Mouse (Mus musculus) myocyte (in vitro differentiated cells): ENCODE measurements around the gene Camk1d. TPM values are rescaled to one million over a fixed set of nuclear protein-coding genes. Genes with fewer than 3 reads are reported as not detected.

ENCODE experiments used
- H3K27me3 ChIP-seq: one replicate; pipeline ENCODE4 v1.6.1; 2011; ENCODE audit not compliant: control insufficient read depth, insufficient read depth, insufficient read length
- H3K36me3 ChIP-seq: one replicate; pipeline ENCODE4 v1.6.1; 2011; ENCODE audit not compliant: control insufficient read depth, insufficient read depth
- H3K4me2 ChIP-seq: one replicate; pipeline ENCODE4 v1.6.1; 2011; ENCODE audit warnings: low read depth, control low read depth
- H3K4me3 ChIP-seq: one replicate; pipeline ENCODE4 v1.5.1; 2011; ENCODE audit warnings: mild to moderate bottlenecking, control low read depth, moderate library complexity
- H3K79me2 ChIP-seq: one replicate; pipeline ENCODE4 v1.6.1; 2011; ENCODE audit not compliant: control insufficient read depth, insufficient read depth
- H3ac ChIP-seq: one replicate; pipeline ENCODE4 v1.6.1; 2011; ENCODE audit not compliant: control insufficient read depth, insufficient read length
- CEBPB ChIP-seq: IDR thresholded peaks from 2 replicates; pipeline ENCODE4 v1.6.1; 2011; ENCODE audit warnings: mild to moderate bottlenecking, moderate library complexity; ENCODE audit not compliant: poor library complexity, insufficient read depth, severe bottlenecking
- E2F4 ChIP-seq: IDR thresholded peaks from one replicate; pipeline ENCODE4 v1.6.1; 2011; ENCODE audit warnings: mild to moderate bottlenecking, control low read depth, moderate library complexity; ENCODE audit not compliant: insufficient read depth
- MAX ChIP-seq: IDR thresholded peaks from one replicate; pipeline ENCODE4 v1.6.1; 2011; ENCODE audit warnings: low read depth, mild to moderate bottlenecking, control low read depth
- MYOD1 ChIP-seq, 3 experiments: IDR thresholded peaks; one replicate each; pipeline ENCODE4 v1.6.1; 2011; ENCODE audit warnings: control low read depth in 2 of 3, low read depth in 2 of 3, mild to moderate bottlenecking in 2 of 3, moderate library complexity in 1 of 3; ENCODE audit not compliant: insufficient read length in 2 of 3, control insufficient read depth in 1 of 3
- MYOG ChIP-seq, 3 experiments: IDR thresholded peaks; one replicate each; pipeline ENCODE4 v1.6.1; 2011; ENCODE audit warnings: control low read depth in 2 of 3, low read depth in 2 of 3, mild to moderate bottlenecking in 2 of 3; ENCODE audit not compliant: insufficient read length in 2 of 3, control insufficient read depth in 1 of 3, insufficient read depth in 1 of 3
- POLR2A ChIP-seq: IDR thresholded peaks from one replicate; pipeline ENCODE4 v1.6.1; 2011; ENCODE audit warnings: low read depth, mild to moderate bottlenecking, control low read depth, moderate library complexity; ENCODE audit not compliant: insufficient read length
- POLR2AphosphoS2 ChIP-seq: IDR thresholded peaks from one replicate; pipeline ENCODE4 v1.6.1; 2011; ENCODE audit warnings: low read depth, control low read depth; ENCODE audit not compliant: insufficient read length
- REST ChIP-seq: IDR thresholded peaks from one replicate; pipeline ENCODE4 v1.6.1; 2011; ENCODE audit warnings: mild to moderate bottlenecking, control low read depth, moderate library complexity; ENCODE audit not compliant: insufficient read depth, insufficient read length
- SRF ChIP-seq: IDR thresholded peaks from one replicate; pipeline ENCODE4 v1.6.1; 2011; ENCODE audit warnings: low read depth; ENCODE audit not compliant: control insufficient read depth, insufficient read length
- TCF12 ChIP-seq: IDR thresholded peaks from one replicate; pipeline ENCODE4 v1.6.1; 2011; ENCODE audit warnings: mild to moderate bottlenecking, control low read depth; ENCODE audit not compliant: poor library complexity, insufficient read depth, severe bottlenecking
- TCF3 ChIP-seq: IDR thresholded peaks from one replicate; pipeline ENCODE4 v1.6.1; 2011; ENCODE audit warnings: low read depth, control low read depth; ENCODE audit not compliant: insufficient read length
- USF1 ChIP-seq: IDR thresholded peaks from one replicate; pipeline ENCODE4 v1.6.1; 2011; ENCODE audit warnings: low read depth, mild to moderate bottlenecking, control low read depth, moderate library complexity
- polyA plus RNA-seq: library from polyadenylated mRNA; unstranded; fragments of >200 nt; fragmentation: generic; extraction: Trizol; gene quantifications from one replicate; pipeline ENCODE4 v1.2.1, GENCODE M21; 2012; ENCODE audit warnings: missing spikeins

The Camk1d gene
- polyA plus RNA-seq, 1 experiment = 1.1 TPM

DNA sequence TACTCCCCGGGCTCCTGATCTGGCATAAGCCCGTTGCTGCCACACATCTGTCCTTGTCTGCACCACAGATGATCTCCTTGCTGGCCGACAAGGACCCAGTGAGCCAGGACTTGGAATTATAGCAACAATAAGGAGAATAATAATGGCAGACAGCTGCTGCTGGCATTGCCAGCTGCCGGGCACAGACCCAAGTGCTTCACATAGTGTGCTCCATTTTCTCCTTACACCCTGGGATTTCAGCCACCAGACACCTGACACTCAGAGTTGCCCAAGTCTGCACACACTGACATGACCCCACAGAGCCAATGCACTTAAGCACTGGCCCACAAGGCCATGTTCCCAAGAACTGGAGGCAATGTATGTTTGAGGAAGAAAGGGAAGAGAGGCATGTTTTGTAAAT lies 214.7 kb downstream of the Camk1d start:
- no peaks in the 10 kb centered on the region for H3K36me3 ChIP-seq
- no peak overlapping the region for H3ac ChIP-seq

DNA sequence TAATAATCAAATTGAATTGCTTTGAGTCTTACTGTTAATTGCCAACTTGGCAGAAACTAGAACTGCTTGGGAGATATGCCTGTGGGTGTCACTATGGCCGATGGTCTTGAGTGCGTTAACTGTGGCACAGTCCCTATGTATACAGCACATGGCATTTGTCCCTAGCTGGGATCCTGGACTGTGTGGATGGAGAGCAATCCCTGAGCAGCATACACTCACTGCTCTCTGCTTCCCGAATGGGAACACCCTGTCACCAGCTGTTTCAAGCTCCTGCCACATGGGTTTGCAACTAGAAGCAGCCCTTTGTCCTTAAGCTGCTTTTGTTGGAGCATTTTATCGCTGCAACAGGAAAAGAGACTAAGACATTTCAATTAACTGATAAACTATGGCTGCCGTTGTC lies 224.4 kb downstream of the Camk1d start:
- no peaks in the 10 kb centered on the region for H3K27me3 ChIP-seq
- H3K36me3 ChIP-seq = no peaks in the 10 kb centered on the region
- no peaks in the 10 kb centered on the region for H3K79me2 ChIP-seq
- TF ChIP-seq TCF12 = no peak
- TF ChIP-seq MYOG (IDR thresholded peaks at IDR 0.05; ENCODE audit: control insufficient read depth in 1 of 3, insufficient read depth in 1 of 3, insufficient read length in 2 of 3, low read depth in 2 of 3) = no peak
- TF ChIP-seq MYOD1 (IDR thresholded peaks at IDR 0.05; ENCODE audit: control insufficient read depth in 1 of 3, insufficient read length in 2 of 3, low read depth in 2 of 3) = no peak
- TF ChIP-seq REST = no peak
- no peak for TF ChIP-seq SRF
- no peak for TF ChIP-seq POLR2AphosphoS2
- TF ChIP-seq TCF3 = no peak
- TF ChIP-seq CEBPB = no peak
- H3K4me2 ChIP-seq = no peak overlapping the region
- H3K4me3 ChIP-seq = no peak overlapping the region
- no peak overlapping the region for H3ac ChIP-seq

More for the DNA sequence above, 214.7 kb downstream of the Camk1d start:
- H3K79me2 ChIP-seq = no peaks in the 10 kb centered on the region
- no peaks in the 10 kb centered on the region for H3K27me3 ChIP-seq
- no peak overlapping the region for H3K4me3 ChIP-seq
- TF ChIP-seq USF1 (no peak), REST (no peak), MAX (no peak), POLR2A (no peak), POLR2AphosphoS2 (no peak), MYOG (IDR thresholded peaks at IDR 0.05; ENCODE audit: control insufficient read depth in 1 of 3, insufficient read depth in 1 of 3, insufficient read length in 2 of 3, low read depth in 2 of 3) (peak in 1 of 3 experiments; percentile 36), E2F4 (no peak), CEBPB (no peak), TCF3 (no peak), MYOD1 (IDR thresholded peaks at IDR 0.05; ENCODE audit: control insufficient read depth in 1 of 3, insufficient read length in 2 of 3, low read depth in 2 of 3) (peak in 2 of 3 experiments; percentile 4 to 64), TCF12 (no peak)
- no peak overlapping the region for H3K4me2 ChIP-seq

- H3K4me2 ChIP-seq = no peak overlapping the region
These were observed 227.0 kb downstream of the Camk1d start for GRCm38 (mm10) chr2:5487344-5487743.

DNA sequence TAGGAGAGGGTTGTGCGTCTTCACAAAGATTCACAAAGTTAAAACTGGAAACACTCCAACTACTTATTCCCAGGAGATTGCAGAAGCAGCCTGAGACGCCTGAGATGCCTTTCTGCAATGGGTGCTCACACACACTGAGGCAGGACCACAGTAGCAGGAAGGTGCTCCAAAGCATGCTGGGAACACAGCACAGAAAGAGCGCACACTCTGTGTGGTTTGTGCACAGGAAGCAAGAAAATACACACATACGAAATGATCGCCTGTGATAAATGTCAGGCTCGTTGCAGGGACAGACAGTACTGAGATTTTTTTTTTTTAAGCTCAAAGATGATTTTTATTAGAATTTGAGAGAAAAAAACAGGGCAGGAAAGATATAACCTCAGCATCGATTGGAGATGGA lies 227.7 kb downstream of the Camk1d start:
- no peak for TF ChIP-seq SRF
- no peak for TF ChIP-seq TCF12
- no peak for TF ChIP-seq MYOD1 (IDR thresholded peaks at IDR 0.05; ENCODE audit: control insufficient read depth in 1 of 3, insufficient read length in 2 of 3, low read depth in 2 of 3)
- no peak for TF ChIP-seq POLR2AphosphoS2
- H3K4me3 ChIP-seq = no peak overlapping the region
- H3ac ChIP-seq = no peak overlapping the region
- H3K27me3 ChIP-seq = no peaks in the 10 kb centered on the region
- no peaks in the 10 kb centered on the region for H3K36me3 ChIP-seq
- H3K4me2 ChIP-seq = no peak overlapping the region
- H3K79me2 ChIP-seq = no peaks in the 10 kb centered on the region

More at GRCm38 (mm10) chr2:5487344-5487743, 227.0 kb downstream of the Camk1d start:
- H3K36me3 ChIP-seq = no peaks in the 10 kb centered on the region
- TF ChIP-seq E2F4 (no peak), MAX (no peak), SRF (no peak), MYOD1 (IDR thresholded peaks at IDR 0.05; ENCODE audit: control insufficient read depth in 1 of 3, insufficient read length in 2 of 3, low read depth in 2 of 3) (no peak), CEBPB (no peak), REST (no peak), TCF3 (no peak), USF1 (no peak), POLR2AphosphoS2 (no peak), TCF12 (no peak)
- no peak overlapping the region for H3ac ChIP-seq
- no peaks in the 10 kb centered on the region for H3K79me2 ChIP-seq
- no peak overlapping the region for H3K4me3 ChIP-seq
- H3K27me3 ChIP-seq = no peaks in the 10 kb centered on the region

- Histone ChIP-seq H3K4me2 (no peak overlapping the region), H3K79me2 (no peaks in the 10 kb centered on the region), H3ac (no peak overlapping the region), H3K27me3 (no peaks in the 10 kb centered on the region), H3K36me3 (no peaks in the 10 kb centered on the region), H3K4me3 (no peak overlapping the region)
- no peak for TF ChIP-seq REST
- TF ChIP-seq POLR2AphosphoS2 = no peak
- no peak for TF ChIP-seq CEBPB
- no peak for TF ChIP-seq USF1
- TF ChIP-seq POLR2A = no peak
- no peak for TF ChIP-seq MYOD1 (IDR thresholded peaks at IDR 0.05; ENCODE audit: control insufficient read depth in 1 of 3, insufficient read length in 2 of 3, low read depth in 2 of 3)
- TF ChIP-seq E2F4 = no peak
- no peak for TF ChIP-seq SRF
- no peak for TF ChIP-seq TCF3
- no peak for TF ChIP-seq MAX
- TF ChIP-seq MYOG (IDR thresholded peaks at IDR 0.05; ENCODE audit: control insufficient read depth in 1 of 3, insufficient read depth in 1 of 3, insufficient read length in 2 of 3, low read depth in 2 of 3) = no peak
- no peak for TF ChIP-seq TCF12
These were observed 228.5 kb downstream of the Camk1d start for GRCm38 (mm10) chr2:5485786-5486185.
